Comparison of ENCODE assay signal across 8 mouse cellular contexts in genomic region chr2:10153201-10154075, GRCm38 (mm10). TPM values are rescaled to one million over a fixed set of nuclear protein-coding genes. Genes with fewer than 3 reads are reported as not detected.
DNase-seq lines count a peak whose midpoint lies in the region; ATAC-seq and TF ChIP-seq lines count a peak whose summit lies in the region.

Gene Itih5 (plus strand): TSS chr2:10153571.

- no peak for TF ChIP-seq EP300 in stomach, postnatal 0 days (optimal IDR thresholded peaks at IDR 0.05)

- DNase-seq in cerebellum, postnatal 10 days, result peak; percentile 36 to 41
- no peak for DNase-seq in cerebellum, adult 18-20 months
- peak; percentile 46 for DNase-seq in c-Kit-positive CD71-positive TER-119-negative erythroid progenitor cells, embryonic 14.5 days (ENCODE audit: low read depth)
- peak; percentile 53 for DNase-seq in gastrocnemius, postnatal 25 days
- peak; percentile 41 for DNase-seq in limb, embryonic 14.5 days (ENCODE audit: low spot score)
- DNase-seq in midbrain, embryonic 14.5 days, result peak; percentile 62
- DNase-seq in stomach, postnatal 0 days (ENCODE audit: low spot score), result peak; percentile 75

- ATAC-seq in intestine, embryonic 15.5 days, result peak; percentile 90
- peak; percentile 76 for ATAC-seq in limb, embryonic 14.5 days (ENCODE audit: low FRiP score, low read depth)
- ATAC-seq in midbrain, embryonic 14.5 days (ENCODE audit: low FRiP score, low TSS enrichment), result peak; percentile 65; the same call in 1 of the 2 replicates
- ATAC-seq in stomach, postnatal 0 days (ENCODE audit: low FRiP score, low TSS enrichment), result peak; percentile 84

- TF ChIP-seq POLR2A in limb, embryonic 14.5 days (IDR thresholded peaks at IDR 0.05; ENCODE audit: borderline replicate concordance, extremely low read depth, insufficient read depth, insufficient read length), result no peak

- no peaks in the 10 kb centered on the region for H3K27me3 ChIP-seq in intestine, embryonic 15.5 days (replicated peaks)
- H3K27me3 ChIP-seq in limb, embryonic 14.5 days (ENCODE audit: control insufficient read depth, insufficient read depth, low read length), result no peaks in the 10 kb centered on the region
- no peaks in the 10 kb centered on the region for H3K27me3 ChIP-seq in midbrain, embryonic 14.5 days (ENCODE audit: control insufficient read depth, insufficient read depth, low read length)
- no peaks in the 10 kb centered on the region for H3K27me3 ChIP-seq in stomach, postnatal 0 days (ENCODE audit: control insufficient read depth, insufficient read depth, low read length)

- peak within 1 kb of the TSS; percentile 46 for H3K4me3 ChIP-seq in intestine, embryonic 15.5 days (replicated peaks)
- H3K4me3 ChIP-seq in limb, embryonic 14.5 days (replicated peaks; ENCODE audit: low read length), result peak within 1 kb of the TSS; percentile 47
- peak within 1 kb of the TSS; percentile 37 for H3K4me3 ChIP-seq in midbrain, embryonic 14.5 days (replicated peaks; ENCODE audit: low read depth, low read length)
- peak within 1 kb of the TSS; percentile 55 for H3K4me3 ChIP-seq in stomach, postnatal 0 days (ENCODE audit: low read depth, low read length)

- H3K36me3 ChIP-seq in intestine, embryonic 15.5 days, result no peaks in the 10 kb centered on the region
- H3K36me3 ChIP-seq in limb, embryonic 14.5 days (ENCODE audit: control insufficient read depth, insufficient read depth, low read length), result no peaks in the 10 kb centered on the region
- H3K36me3 ChIP-seq in midbrain, embryonic 14.5 days (ENCODE audit: control insufficient read depth, insufficient read depth, low read length), result no peaks in the 10 kb centered on the region
- H3K36me3 ChIP-seq in stomach, postnatal 0 days (ENCODE audit: control insufficient read depth, insufficient read depth, low read length), result no peaks in the 10 kb centered on the region

- no peak for TF ChIP-seq CTCF in stomach, postnatal 0 days (IDR thresholded peaks at IDR 0.05; ENCODE audit: low read depth)

- H3K9ac ChIP-seq in intestine, embryonic 15.5 days, result peak within 1 kb of the TSS; percentile 45
- peak within 1 kb of the TSS; percentile 58 for H3K9ac ChIP-seq in limb, embryonic 14.5 days (ENCODE audit: low read depth, low read length, severe bottlenecking)
- no peak within 1 kb of the TSS; the same call in 1 of the 2 replicates for H3K9ac ChIP-seq in midbrain, embryonic 14.5 days (replicated peaks; ENCODE audit: low read length)
- peak within 1 kb of the TSS; percentile 70 for H3K9ac ChIP-seq in stomach, postnatal 0 days (ENCODE audit: low read length)

- H3K9me3 ChIP-seq in intestine, embryonic 15.5 days, result no peaks in the 10 kb centered on the region
- no peaks in the 10 kb centered on the region for H3K9me3 ChIP-seq in limb, embryonic 14.5 days (ENCODE audit: control insufficient read depth, low read length)
- no peaks in the 10 kb centered on the region for H3K9me3 ChIP-seq in midbrain, embryonic 14.5 days (ENCODE audit: control insufficient read depth, low read length)
- no peaks in the 10 kb centered on the region for H3K9me3 ChIP-seq in stomach, postnatal 0 days (ENCODE audit: control insufficient read depth, low read length)

- peak within 1 kb of the TSS; percentile 81 for H3K4me2 ChIP-seq in intestine, embryonic 15.5 days (replicated peaks)
- H3K4me2 ChIP-seq in limb, embryonic 14.5 days (replicated peaks; ENCODE audit: low read depth, low read length, severe bottlenecking), result peak within 1 kb of the TSS; percentile 92
- peak within 1 kb of the TSS; percentile 84 for H3K4me2 ChIP-seq in midbrain, embryonic 14.5 days (ENCODE audit: low read length)
- peak within 1 kb of the TSS; percentile 75 for H3K4me2 ChIP-seq in stomach, postnatal 0 days (replicated peaks; ENCODE audit: low read depth)

- WGBS in intestine, embryonic 15.5 days, result 9% methylated on average over 27 of the region's 27 CpGs
- WGBS in limb, embryonic 14.5 days, result 10% methylated on average over 21 of the region's 27 CpGs
- WGBS in midbrain, embryonic 14.5 days, result 7% methylated on average over 27 of the region's 27 CpGs
- WGBS in stomach, postnatal 0 days, result 9% methylated on average over 26 of the region's 27 CpGs

- H3K4me1 ChIP-seq in intestine, embryonic 15.5 days (replicated peaks), result 0 out of 2 replicates have a peak, but pooled peaks cover 6% of the 10 kb centered on the region
- H3K4me1 ChIP-seq in limb, embryonic 14.5 days (ENCODE audit: control insufficient read depth, insufficient read depth, low read length), result peaks cover 7% of the 10 kb centered on the region; the same call in 1 of the 2 replicates
- H3K4me1 ChIP-seq in midbrain, embryonic 14.5 days (ENCODE audit: control insufficient read depth, insufficient read depth, low read length), result peaks cover 4% of the 10 kb centered on the region; the same call in 1 of the 2 replicates
- no peaks in the 10 kb centered on the region for H3K4me1 ChIP-seq in stomach, postnatal 0 days (replicated peaks; ENCODE audit: control insufficient read depth, insufficient read depth)

- no peak within 1 kb of the TSS; the same call in 1 of the 2 replicates for H3K27ac ChIP-seq in intestine, embryonic 15.5 days
- H3K27ac ChIP-seq in limb, embryonic 14.5 days (replicated peaks; ENCODE audit: low read depth, low read length), result no peak within 1 kb of the TSS
- no peak within 1 kb of the TSS for H3K27ac ChIP-seq in midbrain, embryonic 14.5 days (replicated peaks; ENCODE audit: low read depth, low read length)
- peak within 1 kb of the TSS; percentile 77 for H3K27ac ChIP-seq in stomach, postnatal 0 days (replicated peaks)

RNA-seq across cellular contexts. Expression of gene Itih5, which starts in this region (rescaled TPM):
- 10 to 100 TPM; 16.3 to 17.4 TPM for total RNA-seq in gastrocnemius, postnatal 25 days (2021)
- 12.1 and 12.2 TPM in 2 replicates for polyA plus RNA-seq in intestine, embryonic 15.5 days (2015; fragmentation: Nextera tagmentation; extraction: Ambion mirVana)
- polyA plus RNA-seq in limb, embryonic 14.5 days (2012; rRNA removed), result 12.2 and 13.5 TPM in 2 replicates
- polyA plus RNA-seq in limb, embryonic 14.5 days (2014; fragmentation: Nextera tagmentation; extraction: Ambion mirVana), result 14.5 and 15.8 TPM in 2 replicates
- polyA plus RNA-seq in midbrain, embryonic 14.5 days (2014; fragmentation: Nextera tagmentation; extraction: Ambion mirVana), result 1.3 and 7.7 TPM in 2 replicates
- polyA plus RNA-seq in stomach, postnatal 0 days (2015; fragmentation: Nextera tagmentation; extraction: Ambion mirVana), result 28.0 and 35.4 TPM in 2 replicates

Comparison
In these comparisons a context has a peak if more than half of its experiments do, and no peak if none do; other contexts are left out.
1. DNase-seq: peak in cerebellum, postnatal 10 days (2 of 2), c-Kit-positive CD71-positive TER-119-negative erythroid progenitor cells, embryonic 14.5 days (single experiment), gastrocnemius, postnatal 25 days (single experiment), limb, embryonic 14.5 days (single experiment), midbrain, embryonic 14.5 days (single experiment) and stomach, postnatal 0 days (single experiment); none in cerebellum, adult 18-20 months (0 of 2).
2. Peak in every context shown above with its lines, with median percentiles within 50 percentile points of each other: ATAC-seq, H3K4me2 ChIP-seq and H3K4me3 ChIP-seq.